Mouse (Mus musculus) intestine, embryonic 14.5 days (tissue): ENCODE measurements around the gene Rdh1. TPM values are rescaled to one million over a fixed set of nuclear protein-coding genes. Genes with fewer than 3 reads are reported as not detected.

Source experiments
- ATAC-seq: fragments of 200-750 bp; cut with Nextera tagmentation; replicated peaks from 2 replicates; pipeline ENCODE4 v1.8.0; 2017; ENCODE audit warnings: low read depth, moderate number of reproducible peaks, moderate TSS enrichment, moderate library complexity; ENCODE audit not compliant: low FRiP score, low TSS enrichment
- DNase-seq: peaks from one replicate; pipeline ENCODE4 v3.0.0-alpha.2; 2018; ENCODE audit warnings: low spot score
- H3K27ac ChIP-seq: fragments of 300-500 bp; sonication (generic); 2 replicates; pipeline ENCODE4 v1.5.1; 2014; ENCODE audit warnings: low read depth, mild to moderate bottlenecking, control low read depth
- H3K27me3 ChIP-seq: fragments of 300-500 bp; sonication (generic); replicated peaks from 2 replicates; pipeline ENCODE4 v1.6.1; 2014; ENCODE audit warnings: low read length, control low read depth; ENCODE audit not compliant: control insufficient read depth, insufficient read depth
- H3K36me3 ChIP-seq: fragments of 300-500 bp; sonication (generic); 2 replicates; pipeline ENCODE4 v1.6.1; 2014; ENCODE audit warnings: low read length, control low read depth; ENCODE audit not compliant: control insufficient read depth, insufficient read depth
- H3K4me1 ChIP-seq: fragments of 300-500 bp; sonication (generic); replicated peaks from 2 replicates; pipeline ENCODE4 v1.6.1; 2014; ENCODE audit warnings: low read length, control low read depth, mixed read lengths; ENCODE audit not compliant: control insufficient read depth, insufficient read depth
- H3K4me2 ChIP-seq: fragments of 300-500 bp; sonication (generic); 2 replicates; pipeline ENCODE4 v1.6.1; 2014; ENCODE audit warnings: low read length
- H3K4me3 ChIP-seq: fragments of 300-500 bp; sonication (generic); 2 replicates; pipeline ENCODE4 v1.5.1; 2014; ENCODE audit warnings: low read depth, low read length, control low read depth, mixed read lengths
- H3K9ac ChIP-seq: fragments of 300-500 bp; sonication (generic); 2 replicates; pipeline ENCODE4 v1.6.1; 2014; ENCODE audit warnings: mild to moderate bottlenecking, low read length
- H3K9me3 ChIP-seq: fragments of 300-500 bp; sonication (generic); 2 replicates; pipeline ENCODE4 v1.6.1; 2016; ENCODE audit warnings: low read length, control low read depth; ENCODE audit not compliant: control insufficient read depth
- WGBS: fragments of 180-500 bp; shearing (Covaris S2); extraction: QIAGEN DNeasy Blood & Tissue Kit; methylation state at CpG from one replicate; pipeline ENCODE4 v1.1.7; 2014; 5-methylcytosine and 5-hydroxymethylcytosine counted together
- polyA plus RNA-seq: library from polyadenylated mRNA; unstranded; fragments of >200 nt; fragmentation: Nextera tagmentation; extraction: Ambion mirVana; gene quantifications from 2 replicates; pipeline ENCODE4 v1.2.1, GENCODE M21; 2014

The Rdh1 gene
- polyA plus RNA-seq, 1 experiment from 2014 or later, result 0.07 TPM

GRCm38 (mm10) chr10:127730933-127731310 is 28.6 kb upstream of the Rdh1 start:
- H3K9ac ChIP-seq, result no peak overlapping the region
- H3K27ac ChIP-seq, result no peak overlapping the region
- no peak overlapping the region for H3K4me3 ChIP-seq
- no peaks in the 10 kb centered on the region for H3K27me3 ChIP-seq
- H3K9me3 ChIP-seq, result no peaks in the 10 kb centered on the region
- DNase-seq (no peak), ATAC-seq (no peak)
- H3K4me1 ChIP-seq, result 0 out of 2 replicates have a peak, but pooled peaks cover 6% of the 10 kb centered on the region
- whole genome bisulfite sequencing, result 41% methylated on average over 9 of the region's 9 CpGs
- no peaks in the 10 kb centered on the region for H3K36me3 ChIP-seq
- no peak overlapping the region for H3K4me2 ChIP-seq

GRCm38 (mm10) chr10:127731397-127731796 is 28.1 kb upstream of the Rdh1 start:
- Histone ChIP-seq H3K36me3 (no peaks in the 10 kb centered on the region), H3K9ac (no peak overlapping the region), H3K9me3 (no peaks in the 10 kb centered on the region), H3K4me3 (no peak overlapping the region), H3K4me2 (no peak overlapping the region), H3K27ac (no peak overlapping the region), H3K4me1 (0 out of 2 replicates have a peak, but pooled peaks cover 6% of the 10 kb centered on the region), H3K27me3 (no peaks in the 10 kb centered on the region)
- DNase-seq (no peak), ATAC-seq (no peak)
- WGBS, result 18% methylated on average over 5 of the region's 5 CpGs

- H3K4me2 ChIP-seq, result no peak overlapping the region
- H3K27me3 ChIP-seq, result no peaks in the 10 kb centered on the region
- WGBS, result 33% methylated on average over 5 of the region's 5 CpGs
- no peak overlapping the region for H3K27ac ChIP-seq
- ATAC-seq, result no peak
- no peak for DNase-seq
- no peak overlapping the region for H3K4me3 ChIP-seq
- H3K9ac ChIP-seq, result no peak overlapping the region
- H3K36me3 ChIP-seq, result no peaks in the 10 kb centered on the region
- no peaks in the 10 kb centered on the region for H3K9me3 ChIP-seq
- H3K4me1 ChIP-seq, result 0 out of 2 replicates have a peak, but pooled peaks cover 13% of the 10 kb centered on the region
These were observed 25.1 kb upstream of the Rdh1 start for GRCm38 (mm10) chr10:127734434-127734833.

GRCm38 (mm10) chr10:127736266-127736665 is 23.3 kb upstream of the Rdh1 start:
- WGBS, result 75% methylated on average over 2 of the region's 2 CpGs
- no peak overlapping the region for H3K27ac ChIP-seq

GRCm38 (mm10) chr10:127736916-127737315 is 22.6 kb upstream of the Rdh1 start:
- Histone ChIP-seq H3K4me2 (no peak overlapping the region), H3K27ac (no peak overlapping the region), H3K9ac (no peak overlapping the region), H3K9me3 (no peaks in the 10 kb centered on the region), H3K4me3 (no peak overlapping the region), H3K4me1 (peaks cover 18% of the 10 kb centered on the region), H3K36me3 (peaks cover 6% of the 10 kb centered on the region), H3K27me3 (no peaks in the 10 kb centered on the region)
- ATAC-seq (no peak), DNase-seq (no peak)
- WGBS, result 67% methylated on average over 4 of the region's 4 CpGs

More at GRCm38 (mm10) chr10:127736266-127736665, 23.3 kb upstream of the Rdh1 start:
- H3K27me3 ChIP-seq, result no peaks in the 10 kb centered on the region
- H3K36me3 ChIP-seq, result no peaks in the 10 kb centered on the region
- H3K4me2 ChIP-seq, result no peak overlapping the region
- ATAC-seq (no peak), DNase-seq (no peak)
- no peak overlapping the region for H3K9ac ChIP-seq
- no peak overlapping the region for H3K4me3 ChIP-seq
- peaks cover 21% of the 10 kb centered on the region for H3K4me1 ChIP-seq
- no peaks in the 10 kb centered on the region for H3K9me3 ChIP-seq

GRCm38 (mm10) chr10:127737552-127737951 is 22.0 kb upstream of the Rdh1 start:
- H3K4me2 ChIP-seq, result no peak overlapping the region
- ATAC-seq, result no peak
- H3K27me3 ChIP-seq, result no peaks in the 10 kb centered on the region
- H3K4me3 ChIP-seq, result no peak overlapping the region
- peaks cover 12% of the 10 kb centered on the region for H3K36me3 ChIP-seq
- H3K9me3 ChIP-seq, result no peaks in the 10 kb centered on the region
- 24% methylated on average over 2 of the region's 2 CpGs for WGBS
- H3K9ac ChIP-seq, result no peak overlapping the region
- no peak for DNase-seq
- H3K4me1 ChIP-seq, result peaks cover 18% of the 10 kb centered on the region
- H3K27ac ChIP-seq, result no peak overlapping the region

- WGBS, result 40% methylated on average over 13 of the region's 13 CpGs
- H3K4me2 ChIP-seq, result peak overlapping the region; percentile 49
- peak overlapping the region; percentile 96; the same call in 1 of the 2 replicates for H3K9ac ChIP-seq
- ATAC-seq (peak; percentile 28), DNase-seq (peak; percentile 69)
- H3K27ac ChIP-seq, result peak overlapping the region; percentile 79
- H3K4me3 ChIP-seq, result peak overlapping the region; percentile 87; the same call in 1 of the 2 replicates
- H3K36me3 ChIP-seq, result peaks cover 20% of the 10 kb centered on the region
- no peaks in the 10 kb centered on the region for H3K9me3 ChIP-seq
- H3K4me1 ChIP-seq, result peaks cover 18% of the 10 kb centered on the region
- H3K27me3 ChIP-seq, result no peaks in the 10 kb centered on the region
These were observed 21.2 kb upstream of the Rdh1 start for GRCm38 (mm10) chr10:127738151-127738882.

GRCm38 (mm10) chr10:127739083-127739660 is 20.3 kb upstream of the Rdh1 start, which contains the start of gene Zbtb39:
TSS of gene Zbtb39 (plus strand) at chr10:127739538.
- WGBS, result 2% methylated on average over 29 of the region's 61 CpGs
- Histone ChIP-seq H3K9me3 (no peaks in the 10 kb centered on the region), H3K4me2 (peak within 1 kb of the TSS; percentile 86), H3K27me3 (no peaks in the 10 kb centered on the region), H3K4me1 (peaks cover 18% of the 10 kb centered on the region), H3K4me3 (peak within 1 kb of the TSS; percentile 87), H3K27ac (peak within 1 kb of the TSS; percentile 79), H3K36me3 (peaks cover 28% of the 10 kb centered on the region), H3K9ac (peak within 1 kb of the TSS; percentile 96)
- ATAC-seq (peak; percentile 74), DNase-seq (peak; percentile 89)
